Mouse (Mus musculus) liver, postnatal 0 days (tissue): ENCODE data around the gene Fcor.
A peak's percentile ranks its signal among the peaks of the same experiment; 100 is the strongest.

Experiments used
- CTCF ChIP-seq: sonication (generic); IDR thresholded peaks from 2 replicates; pipeline ENCODE4 v1.5.1; 2016; ENCODE audit warnings: antibody characterized with exemption, low read depth
- EP300 ChIP-seq: IDR thresholded peaks from 2 replicates; pipeline ENCODE4 v1.6.1; 2016; ENCODE audit warnings: antibody characterized with exemption, low read depth, mild to moderate bottlenecking

- TF ChIP-seq EP300 = peak; percentile 54; the same call in 1 of the 2 replicates
- TF ChIP-seq CTCF = no peak
These were observed 7.8 kb downstream of the Fcor start for GRCm38 (mm10) chr8:3664405-3664804.
